Mouse (Mus musculus) gastrocnemius, postnatal 25 days (tissue): ENCODE results near the gene Kcnq1. TPM values are rescaled to one million over a fixed set of nuclear protein-coding genes. Genes with fewer than 3 reads are reported as not detected.

Experiments used
- DNase-seq: peaks from one replicate; pipeline ENCODE4 v3.0.0; 2022
- total RNA-seq, 2 experiments: library from RNA; stranded (reverse); gene quantifications; 1 replicate in 1 of 2; 2 replicates in 1 of 2; pipeline ENCODE4 v1.2.3; 2021

Gene Kcnq1
- total RNA-seq, 2 experiments from 2014 or later = 0.33 to 0.80 TPM

GRCm38 (mm10) chr7:143367366-143368266 lies 261.5 kb downstream of the Kcnq1 start:
- no peak for DNase-seq

- no peak for DNase-seq
Observed at GRCm38 (mm10) chr7:143368267-143368643, 262.1 kb downstream of the Kcnq1 start.

- no peak for DNase-seq
Observed at GRCm38 (mm10) chr7:143371336-143371735, 265.2 kb downstream of the Kcnq1 start.

- DNase-seq = no peak
Observed at GRCm38 (mm10) chr7:143373265-143373664, 267.1 kb downstream of the Kcnq1 start.

- DNase-seq = no peak
Observed at GRCm38 (mm10) chr7:143375945-143376344, 269.8 kb downstream of the Kcnq1 start.

- no peak for DNase-seq
Observed at GRCm38 (mm10) chr7:143380466-143381073, 274.4 kb downstream of the Kcnq1 start.

GRCm38 (mm10) chr7:143386632-143387031 lies 280.5 kb downstream of the Kcnq1 start:
- no peak for DNase-seq

GRCm38 (mm10) chr7:143388783-143389695 lies 282.9 kb downstream of the Kcnq1 start:
- peak; percentile 75 for DNase-seq

- no peak for DNase-seq
Observed at GRCm38 (mm10) chr7:143389860-143390259, 283.7 kb downstream of the Kcnq1 start.

GRCm38 (mm10) chr7:143390277-143390948 lies 284.3 kb downstream of the Kcnq1 start:
- DNase-seq = no peak

GRCm38 (mm10) chr7:143395113-143395563 lies 289.0 kb downstream of the Kcnq1 start:
- peak; percentile 65 for DNase-seq

GRCm38 (mm10) chr7:143399756-143400155 lies 293.6 kb downstream of the Kcnq1 start:
- DNase-seq = no peak

- no peak for DNase-seq
Observed at GRCm38 (mm10) chr7:143400599-143400998, 294.4 kb downstream of the Kcnq1 start.

- DNase-seq = no peak
Observed at GRCm38 (mm10) chr7:143401429-143402016, 295.4 kb downstream of the Kcnq1 start.

- no peak for DNase-seq
Observed at GRCm38 (mm10) chr7:143404296-143404695, 298.1 kb downstream of the Kcnq1 start.

- peak; percentile 78 for DNase-seq
Observed at GRCm38 (mm10) chr7:143407931-143408501, 301.9 kb downstream of the Kcnq1 start.

- peak; percentile 75 for DNase-seq
Observed at GRCm38 (mm10) chr7:143408615-143409021, 302.5 kb downstream of the Kcnq1 start.

- DNase-seq = peak; percentile 55
Observed at GRCm38 (mm10) chr7:143412606-143413005, 306.4 kb downstream of the Kcnq1 start.

- no peak for DNase-seq
Observed at GRCm38 (mm10) chr7:143415070-143415469, 308.9 kb downstream of the Kcnq1 start.

GRCm38 (mm10) chr7:143416406-143416805 lies 310.2 kb downstream of the Kcnq1 start:
- DNase-seq = peak; percentile 64

GRCm38 (mm10) chr7:143417875-143418274 lies 311.7 kb downstream of the Kcnq1 start:
- DNase-seq = peak; percentile 55
